Mouse (Mus musculus) subcutaneous adipose tissue, adult 2 months (tissue): ENCODE data around the gene Chek2. TPM values are rescaled to one million over a fixed set of nuclear protein-coding genes. Genes with fewer than 3 reads are reported as not detected.

Experiments used
- polyA plus RNA-seq: library from polyadenylated mRNA; depleted of rRNA; stranded (reverse); fragments of >200 nt; gene quantifications from 2 replicates; pipeline ENCODE4 v1.2.3, GENCODE M21; 2012; ENCODE audit warnings: low replicate concordance; rRNA removed

Chek2 gene
- polyA plus RNA-seq: 8.9 and 11.6 TPM in 2 replicates

GRCm38 (mm10) chr5:110839678-110840365, at the start of gene Chek2, which contains the start of gene Hscb:
Gene Chek2, plus strand, starts transcription at chr5:110839979.
Gene Hscb, minus strand, starts transcription at chr5:110839777.

GRCm38 (mm10) chr5:110809667-110810325, 30.0 kb upstream of the Chek2 start, which contains the start of gene Ulk1:
Gene Ulk1, minus strand, starts transcription at chr5:110810097.

GRCm38 (mm10) chr5:110879584-110880374, 40.0 kb downstream of the Chek2 start, which contains the start of gene Ttc28:
Gene Ttc28, plus strand, starts transcription at chr5:110879803.

Other genes with a start within 250 kb of the Chek2 start
- gene Noc4l, start 186.6 kb upstream of the Chek2 start, polyA plus RNA-seq: 27.6 and 70.1 TPM in 2 replicates
- 12.5 and 32.0 TPM in 2 replicates for gene Ddx51, start 186.5 kb upstream of the Chek2 start, polyA plus RNA-seq
- 24.2 and 72.2 TPM in 2 replicates for gene Ep400, start 69.3 kb upstream of the Chek2 start, polyA plus RNA-seq
- 28.3 and 37.5 TPM in 2 replicates for gene Pus1, start 59.3 kb upstream of the Chek2 start, polyA plus RNA-seq
- 47.3 and 56.0 TPM in 2 replicates for gene Ulk1, start 29.9 kb upstream of the Chek2 start, polyA plus RNA-seq
- gene Hscb, start 202 bp upstream of the Chek2 start, polyA plus RNA-seq: 15.5 and 19.6 TPM in 2 replicates
- 18.3 and 22.3 TPM in 2 replicates for gene Ttc28, start 39.8 kb downstream of the Chek2 start, polyA plus RNA-seq